Mouse (Mus musculus): ENCODE measurements around the gene Ap2a2. TPM values are rescaled to one million over a fixed set of nuclear protein-coding genes. Genes with fewer than 3 reads are reported as not detected.

The Ap2a2 gene
- total RNA-seq, 1 experiment: 103 TPM

DNA sequence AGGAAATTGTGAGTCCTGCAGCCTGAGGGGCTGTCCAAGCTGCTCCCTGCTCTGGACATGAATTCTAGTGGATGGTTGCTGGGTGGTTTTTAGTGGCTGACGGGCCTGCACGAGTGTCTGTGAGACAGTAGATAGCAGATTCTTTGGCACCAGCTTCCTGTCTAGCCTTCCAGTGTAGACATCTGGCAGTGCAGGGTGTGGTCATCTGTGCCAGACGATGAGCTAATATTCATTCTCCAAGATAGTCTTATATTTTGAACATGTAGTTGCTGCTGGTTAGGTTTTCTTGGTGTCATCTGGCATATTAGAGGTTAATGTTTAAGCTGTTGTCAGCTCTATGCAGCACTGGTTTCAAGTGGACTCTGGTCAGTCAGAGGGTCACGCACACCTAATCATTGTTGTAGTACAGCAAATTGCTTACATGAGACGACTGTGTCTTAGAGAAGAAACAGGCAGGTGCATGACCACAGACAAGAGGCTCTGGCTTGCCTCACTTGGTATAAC, 52.4 kb downstream of the Ap2a2 start:
- TF ChIP-seq ZC3H11A (IDR thresholded peaks at IDR 0.05; ENCODE audit: borderline replicate concordance, low read depth, low read length): no peak
- no peak for TF ChIP-seq HCFC1 (IDR thresholded peaks at IDR 0.05; ENCODE audit: borderline replicate concordance, insufficient read depth, low read length)
- TF ChIP-seq ZNF384 (IDR thresholded peaks at IDR 0.05; ENCODE audit: low read depth, low read length): no peak
- no peak for TF ChIP-seq MAFK (IDR thresholded peaks at IDR 0.05; ENCODE audit: insufficient read depth, low read depth, low read length)
- TF ChIP-seq CHD2 (IDR thresholded peaks at IDR 0.05; ENCODE audit: low read depth, low read length): no peak
- DNase-seq (ENCODE audit: low read depth, low spot score): no peak
- no peak overlapping the region for H3K27ac ChIP-seq (ENCODE audit: insufficient read depth, low read depth, low read length, poor library complexity, severe bottlenecking)
- no peak overlapping the region for H3K9ac ChIP-seq (ENCODE audit: insufficient read depth, low read depth, low read length, poor library complexity, severe bottlenecking)
- H3K4me1 ChIP-seq (ENCODE audit: control insufficient read depth in 2 of 2, insufficient read depth in 2 of 2, low read length in 2 of 2, poor library complexity in 1 of 2): no peaks in the 10 kb centered on the region
- peaks cover 65% of the 10 kb centered on the region for H3K36me3 ChIP-seq (ENCODE audit: control insufficient read depth, insufficient read depth, low read length, poor library complexity, severe bottlenecking)
- H3K4me3 ChIP-seq (ENCODE audit: insufficient read depth in 1 of 2, low read depth in 1 of 2, low read length in 2 of 2, poor library complexity in 1 of 2, severe bottlenecking in 1 of 2): no peak overlapping the region
- in situ Hi-C loops (cut with MboI; ENCODE audit: low sequenced_read_pairs in 2 of 2, unreplicated experiment in 2 of 2): no loop called here
- no peaks in the 10 kb centered on the region for H3K9me3 ChIP-seq (ENCODE audit: control insufficient read depth, insufficient read depth, low read depth, low read length)

DNA sequence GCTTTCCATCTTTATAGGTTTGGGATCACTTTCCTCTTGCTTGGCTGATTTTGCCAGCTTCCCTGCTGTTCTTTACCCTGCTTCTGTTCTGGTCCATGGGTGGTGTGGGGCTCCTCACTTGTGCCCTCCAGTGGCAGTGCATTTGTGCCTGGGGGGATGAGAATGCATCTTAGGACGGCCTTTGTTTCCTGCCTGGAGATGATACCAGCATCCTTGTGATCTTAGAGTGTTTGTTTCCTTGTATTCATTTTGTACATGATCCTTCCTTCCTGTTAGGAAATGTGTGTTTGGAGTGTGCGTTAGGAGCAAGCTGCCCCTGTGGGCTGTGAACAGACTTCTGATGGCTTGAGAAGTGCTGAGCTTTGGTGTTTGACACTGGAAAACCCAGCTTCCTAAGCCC, 62.2 kb downstream of the Ap2a2 start:
- peaks cover 52% of the 10 kb centered on the region for H3K36me3 ChIP-seq (ENCODE audit: control insufficient read depth, insufficient read depth, low read length, poor library complexity, severe bottlenecking)
- H3K4me3 ChIP-seq (ENCODE audit: insufficient read depth in 1 of 2, low read depth in 1 of 2, low read length in 2 of 2, poor library complexity in 1 of 2, severe bottlenecking in 1 of 2): no peak overlapping the region
- no peak overlapping the region for H3K27ac ChIP-seq (ENCODE audit: insufficient read depth, low read depth, low read length, poor library complexity, severe bottlenecking)
- in situ Hi-C loops (cut with MboI; ENCODE audit: low sequenced_read_pairs in 2 of 2, unreplicated experiment in 2 of 2): no loop called here
- TF ChIP-seq MAFK (IDR thresholded peaks at IDR 0.05; ENCODE audit: insufficient read depth, low read depth, low read length) (no peak), ZNF384 (IDR thresholded peaks at IDR 0.05; ENCODE audit: low read depth, low read length) (no peak), ZC3H11A (IDR thresholded peaks at IDR 0.05; ENCODE audit: borderline replicate concordance, low read depth, low read length) (no peak), HCFC1 (IDR thresholded peaks at IDR 0.05; ENCODE audit: borderline replicate concordance, insufficient read depth, low read length) (no peak), CHD2 (IDR thresholded peaks at IDR 0.05; ENCODE audit: low read depth, low read length) (no peak)
- no peaks in the 10 kb centered on the region for H3K9me3 ChIP-seq (ENCODE audit: control insufficient read depth, insufficient read depth, low read depth, low read length)
- DNase-seq (ENCODE audit: low read depth, low spot score): no peak
- no peak overlapping the region for H3K9ac ChIP-seq (ENCODE audit: insufficient read depth, low read depth, low read length, poor library complexity, severe bottlenecking)
- no peaks in the 10 kb centered on the region for H3K4me1 ChIP-seq (ENCODE audit: control insufficient read depth in 2 of 2, insufficient read depth in 2 of 2, low read length in 2 of 2, poor library complexity in 1 of 2)

GRCm38 (mm10) chr7:141625120-141625810, 63.3 kb downstream of the Ap2a2 start:
- Histone ChIP-seq H3K27ac (ENCODE audit: insufficient read depth, low read depth, low read length, poor library complexity, severe bottlenecking) (no peak overlapping the region), H3K36me3 (ENCODE audit: control insufficient read depth, insufficient read depth, low read length, poor library complexity, severe bottlenecking) (peaks cover 50% of the 10 kb centered on the region), H3K4me3 (ENCODE audit: insufficient read depth in 1 of 2, low read depth in 1 of 2, low read length in 2 of 2, poor library complexity in 1 of 2, severe bottlenecking in 1 of 2) (no peak overlapping the region), H3K9me3 (ENCODE audit: control insufficient read depth, insufficient read depth, low read depth, low read length) (no peaks in the 10 kb centered on the region), H3K4me1 (ENCODE audit: control insufficient read depth in 2 of 2, insufficient read depth in 2 of 2, low read length in 2 of 2, poor library complexity in 1 of 2) (no peaks in the 10 kb centered on the region), H3K9ac (ENCODE audit: insufficient read depth, low read depth, low read length, poor library complexity, severe bottlenecking) (no peak overlapping the region)
- no peak for DNase-seq (ENCODE audit: low read depth, low spot score)
- TF ChIP-seq MAFK (IDR thresholded peaks at IDR 0.05; ENCODE audit: insufficient read depth, low read depth, low read length) (no peak), CHD2 (IDR thresholded peaks at IDR 0.05; ENCODE audit: low read depth, low read length) (no peak), ZC3H11A (IDR thresholded peaks at IDR 0.05; ENCODE audit: borderline replicate concordance, low read depth, low read length) (no peak), ZNF384 (IDR thresholded peaks at IDR 0.05; ENCODE audit: low read depth, low read length) (no peak)
- in situ Hi-C loops (cut with MboI; ENCODE audit: low sequenced_read_pairs in 2 of 2, unreplicated experiment in 2 of 2): no loop called here

- H3K36me3 ChIP-seq (ENCODE audit: control insufficient read depth, insufficient read depth, low read length, poor library complexity, severe bottlenecking): peaks cover 57% of the 10 kb centered on the region
- H3K9me3 ChIP-seq (ENCODE audit: control insufficient read depth, insufficient read depth, low read depth, low read length): no peaks in the 10 kb centered on the region
- TF ChIP-seq ZC3H11A (IDR thresholded peaks at IDR 0.05; ENCODE audit: borderline replicate concordance, low read depth, low read length) (no peak), MAFK (IDR thresholded peaks at IDR 0.05; ENCODE audit: insufficient read depth, low read depth, low read length) (no peak), CHD2 (IDR thresholded peaks at IDR 0.05; ENCODE audit: low read depth, low read length) (no peak), ZNF384 (IDR thresholded peaks at IDR 0.05; ENCODE audit: low read depth, low read length) (no peak), HCFC1 (IDR thresholded peaks at IDR 0.05; ENCODE audit: borderline replicate concordance, insufficient read depth, low read length) (no peak)
- H3K4me3 ChIP-seq (ENCODE audit: insufficient read depth in 1 of 2, low read depth in 1 of 2, low read length in 2 of 2, poor library complexity in 1 of 2, severe bottlenecking in 1 of 2): no peak overlapping the region
- no peak for DNase-seq (ENCODE audit: low read depth, low spot score)
- in situ Hi-C loops (cut with MboI; ENCODE audit: low sequenced_read_pairs in 2 of 2, unreplicated experiment in 2 of 2): no loop called here
- H3K4me1 ChIP-seq (ENCODE audit: control insufficient read depth in 2 of 2, insufficient read depth in 2 of 2, low read length in 2 of 2, poor library complexity in 1 of 2): no peaks in the 10 kb centered on the region
- no peak overlapping the region for H3K9ac ChIP-seq (ENCODE audit: insufficient read depth, low read depth, low read length, poor library complexity, severe bottlenecking)
- no peak overlapping the region for H3K27ac ChIP-seq (ENCODE audit: insufficient read depth, low read depth, low read length, poor library complexity, severe bottlenecking)
These were observed 66.0 kb downstream of the Ap2a2 start for GRCm38 (mm10) chr7:141628018-141628417.

All from ES-E14 (cell line).